Mouse (Mus musculus) intestine, postnatal 0 days (tissue): ENCODE measurements around the gene Trim12a. TPM values are rescaled to one million over a fixed set of nuclear protein-coding genes. Genes with fewer than 3 reads are reported as not detected.
"Not testable (repeated sequence)": the region's sequence is repeated elsewhere in the genome, so short reads cannot be mapped to it uniquely, and the experiment has no call there.

Experiments
- ATAC-seq: fragments of 200-750 bp; cut with Nextera tagmentation; 2 replicates; pipeline ENCODE4 v1.8.0; 2017; ENCODE audit warnings: mild to moderate bottlenecking, moderate TSS enrichment, moderate library complexity
- H3K27ac ChIP-seq: fragments of 300-500 bp; sonication (generic); 2 replicates; pipeline ENCODE4 v1.5.1; 2014; ENCODE audit warnings: mild to moderate bottlenecking, low read depth, low read length, moderate library complexity
- H3K27me3 ChIP-seq: fragments of 300-500 bp; sonication (generic); replicated peaks from 2 replicates; pipeline ENCODE4 v1.6.1; 2014; ENCODE audit warnings: low read length, mixed read lengths; ENCODE audit not compliant: control insufficient read depth, insufficient read depth
- H3K36me3 ChIP-seq: fragments of 300-500 bp; sonication (generic); 2 replicates; pipeline ENCODE4 v1.6.1; 2014; ENCODE audit warnings: mild to moderate bottlenecking, moderate library complexity; ENCODE audit not compliant: control insufficient read depth, insufficient read depth
- H3K4me1 ChIP-seq: fragments of 300-500 bp; sonication (generic); replicated peaks from 2 replicates; pipeline ENCODE4 v1.6.1; 2014; ENCODE audit warnings: antibody characterized with exemption, low read length, mixed read lengths; ENCODE audit not compliant: control insufficient read depth, insufficient read depth
- H3K4me2 ChIP-seq: fragments of 300-500 bp; sonication (generic); replicated peaks from 2 replicates; pipeline ENCODE4 v1.6.1; 2014; ENCODE audit warnings: low read depth, mild to moderate bottlenecking, moderate library complexity
- H3K4me3 ChIP-seq: fragments of 300-500 bp; sonication (generic); 2 replicates; pipeline ENCODE4 v1.5.1; 2014; ENCODE audit warnings: low read depth, low read length
- H3K9ac ChIP-seq: fragments of 300-500 bp; sonication (generic); 2 replicates; pipeline ENCODE4 v1.6.1; 2014; ENCODE audit warnings: mild to moderate bottlenecking, low read depth, low read length
- H3K9me3 ChIP-seq: fragments of 300-500 bp; sonication (generic); 2 replicates; pipeline ENCODE4 v1.6.1; 2016; ENCODE audit warnings: mixed run types; ENCODE audit not compliant: control insufficient read depth
- CTCF ChIP-seq: sonication (generic); IDR thresholded peaks from 2 replicates; pipeline ENCODE4 v1.5.1; 2016; ENCODE audit warnings: low read depth, mild to moderate bottlenecking, control low read depth, antibody characterized with exemption, moderate library complexity
- WGBS: fragments of 180-500 bp; shearing (Covaris S2); extraction: QIAGEN DNeasy Blood & Tissue Kit; methylation state at CpG from one replicate; pipeline ENCODE4 v1.1.7; 2014; 5-methylcytosine and 5-hydroxymethylcytosine counted together
- polyA plus RNA-seq: library from polyadenylated mRNA; unstranded; fragments of >200 nt; fragmentation: Nextera tagmentation; extraction: Ambion mirVana; gene quantifications from 2 replicates; pipeline ENCODE4 v1.2.1, GENCODE M21; 2015

The Trim12a gene
- polyA plus RNA-seq, 1 experiment from 2014 or later = 26.3 TPM

GRCm38 (mm10) chr7:104322028-104322427 lies 6.8 kb upstream of the Trim12a start:
- Histone ChIP-seq H3K4me1 (no peaks in the 10 kb centered on the region), H3K9ac (no peak overlapping the region), H3K4me3 (no peak overlapping the region), H3K4me2 (no peak overlapping the region), H3K36me3 (no peaks in the 10 kb centered on the region), H3K9me3 (no peaks in the 10 kb centered on the region), H3K27ac (no peak overlapping the region), H3K27me3 (no peaks in the 10 kb centered on the region)
- ATAC-seq = no peak
- 46% methylated on average over 9 of the region's 9 CpGs for WGBS
- TF ChIP-seq CTCF = no peak

DNA sequence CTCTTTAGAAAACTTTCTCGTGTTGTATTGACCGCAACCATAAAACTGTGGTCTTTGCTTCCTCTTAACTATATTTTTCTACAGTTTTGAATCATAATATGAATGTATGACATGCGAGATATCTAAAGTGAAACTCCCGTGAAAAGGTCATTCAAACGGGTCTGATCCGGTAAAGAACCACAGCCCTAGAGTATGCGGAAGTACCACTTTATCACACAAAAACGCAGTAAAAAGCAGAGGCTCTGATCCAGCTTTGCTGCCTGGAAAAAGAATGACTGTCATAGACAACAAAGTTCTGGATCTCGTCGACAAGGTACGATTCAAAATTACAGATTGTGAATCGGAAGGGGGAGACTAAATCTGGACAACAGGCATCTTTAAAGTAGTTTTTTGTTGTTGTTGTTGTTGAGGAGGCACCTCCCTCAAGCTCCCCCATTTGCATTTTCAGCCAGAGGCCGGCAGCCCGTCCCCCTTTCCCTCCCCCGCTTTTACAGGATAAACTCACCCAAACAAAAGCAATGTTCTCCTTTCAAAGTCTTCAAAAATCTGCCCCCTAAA lies 391 bp downstream of the Trim12a start:
- H3K4me2 ChIP-seq = peak overlapping the region; percentile 61
- TF ChIP-seq CTCF = no peak
- ATAC-seq = peak; percentile 85
- 8% methylated on average over 15 of the region's 15 CpGs for WGBS
- H3K36me3 ChIP-seq = no peaks in the 10 kb centered on the region
- peak overlapping the region; percentile 75 for H3K27ac ChIP-seq
- H3K9ac ChIP-seq = peak overlapping the region; percentile 42
- H3K27me3 ChIP-seq = no peaks in the 10 kb centered on the region
- H3K4me3 ChIP-seq = peak overlapping the region; percentile 55
- no peaks in the 10 kb centered on the region for H3K4me1 ChIP-seq
- H3K9me3 ChIP-seq = no peaks in the 10 kb centered on the region

GRCm38 (mm10) chr7:104291638-104292400 lies 23.4 kb downstream of the Trim12a start:
- WGBS = 76% methylated on average over 5 of the region's 5 CpGs

DNA sequence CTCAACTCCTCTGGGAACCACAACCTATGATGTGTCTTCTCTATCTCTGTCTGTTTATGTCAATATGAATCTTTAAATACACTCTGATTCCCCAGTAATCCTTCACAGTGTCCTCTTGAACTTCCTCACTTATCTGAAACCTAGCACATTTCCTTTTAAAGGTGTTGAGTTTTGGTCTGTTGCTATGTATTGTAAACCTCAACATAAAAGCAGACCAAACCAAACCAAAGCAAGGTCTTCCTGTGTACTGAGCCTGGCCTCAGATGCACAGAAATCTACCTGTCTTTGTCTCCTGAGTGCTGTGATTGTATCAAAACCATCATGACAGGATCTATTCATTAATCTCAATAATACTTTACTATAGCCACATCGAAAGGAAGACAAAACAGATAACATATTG lies 24.6 kb downstream of the Trim12a start:
- Histone ChIP-seq H3K27ac (no peak overlapping the region), H3K9ac (no peak overlapping the region), H3K4me2 (no peak overlapping the region), H3K9me3 (no peaks in the 10 kb centered on the region), H3K27me3 (no peaks in the 10 kb centered on the region), H3K4me1 (no peaks in the 10 kb centered on the region), H3K4me3 (no peak overlapping the region), H3K36me3 (no peaks in the 10 kb centered on the region)
- ATAC-seq = no peak
- 93% methylated on average over 1 of the region's 1 CpGs for WGBS
- no peak for TF ChIP-seq CTCF

More at GRCm38 (mm10) chr7:104291638-104292400, 23.4 kb downstream of the Trim12a start:
- no peak overlapping the region for H3K4me2 ChIP-seq
- H3K27ac ChIP-seq = no peak overlapping the region
- H3K4me3 ChIP-seq = no peak overlapping the region
- H3K4me1 ChIP-seq = no peaks in the 10 kb centered on the region
- no peaks in the 10 kb centered on the region for H3K27me3 ChIP-seq
- H3K36me3 ChIP-seq = no peaks in the 10 kb centered on the region
- TF ChIP-seq CTCF = no peak
- ATAC-seq = no peak
- H3K9me3 ChIP-seq = no peaks in the 10 kb centered on the region
- no peak overlapping the region for H3K9ac ChIP-seq

GRCm38 (mm10) chr7:104287576-104288443 lies 27.5 kb downstream of the Trim12a start, which contains the start of gene Trim5:
Trim5 (minus strand) TSS chr7:104288094.
- peak within 1 kb of the TSS; percentile 25 for H3K4me3 ChIP-seq

GRCm38 (mm10) chr7:104279361-104279760 lies 35.9 kb downstream of the Trim12a start:
- H3K4me1 ChIP-seq, H3K9me3 ChIP-seq, H3K36me3 ChIP-seq, H3K4me2 ChIP-seq, H3K4me3 ChIP-seq, H3K27me3 ChIP-seq, H3K27ac ChIP-seq, H3K9ac ChIP-seq: not testable (repeated sequence)
- 43% methylated on average over 3 of the region's 3 CpGs for WGBS
- ATAC-seq = peak; percentile 88

More at GRCm38 (mm10) chr7:104287576-104288443, 27.5 kb downstream of the Trim12a start, which contains the start of gene Trim5:
- not testable (repeated sequence) for H3K36me3 ChIP-seq, H3K9me3 ChIP-seq, H3K9ac ChIP-seq, H3K4me1 ChIP-seq, H3K27ac ChIP-seq, H3K27me3 ChIP-seq
- peak within 1 kb of the TSS; percentile 51 for H3K4me2 ChIP-seq
- peak; percentile 97 for ATAC-seq
- WGBS = 28% methylated on average over 14 of the region's 14 CpGs

- not testable (repeated sequence) for H3K4me3 ChIP-seq, ATAC-seq, H3K4me2 ChIP-seq, H3K9me3 ChIP-seq, H3K9ac ChIP-seq, H3K36me3 ChIP-seq, H3K4me1 ChIP-seq, H3K27ac ChIP-seq, H3K27me3 ChIP-seq
- WGBS = 73% methylated on average over 3 of the region's 5 CpGs
These were observed 49.9 kb downstream of the Trim12a start for GRCm38 (mm10) chr7:104265335-104265734.

- not testable (repeated sequence) for ATAC-seq, H3K27me3 ChIP-seq, H3K9me3 ChIP-seq, H3K27ac ChIP-seq, H3K4me2 ChIP-seq, H3K4me1 ChIP-seq, H3K4me3 ChIP-seq, H3K36me3 ChIP-seq, H3K9ac ChIP-seq
- WGBS = 92% methylated on average over 4 of the region's 4 CpGs
These were observed 54.9 kb downstream of the Trim12a start for GRCm38 (mm10) chr7:104260380-104260779.
